Mouse (Mus musculus): ENCODE data around the gene Creb3l2. TPM values are rescaled to one million over a fixed set of nuclear protein-coding genes. Genes with fewer than 3 reads are reported as not detected.
A peak's percentile ranks its signal among the peaks of the same experiment; 100 is the strongest.

Creb3l2 gene
- polyA plus RNA-seq, 1 experiment from 2014 or later: 20.8 TPM

- Histone ChIP-seq H3K36me3 (ENCODE audit: insufficient read depth, low read length) (no peaks in the 10 kb centered on the region), H3K4me3 (replicated peaks; ENCODE audit: low read depth, low read length) (no peak overlapping the region), H3K27me3 (ENCODE audit: insufficient read depth, low read length) (no peaks in the 10 kb centered on the region), H3K4me2 (ENCODE audit: low read length) (peak overlapping the region; percentile 78), H3K4me1 (replicated peaks; ENCODE audit: insufficient read depth, low read length) (peaks cover 30% of the 10 kb centered on the region), H3K27ac (no peak overlapping the region), H3K9ac (ENCODE audit: low read depth, low read length) (no peak overlapping the region), H3K9me3 (replicated peaks; ENCODE audit: low read length) (no peaks in the 10 kb centered on the region)
- 85% methylated on average over 3 of the region's 3 CpGs for WGBS
- DNase-seq (ENCODE audit: low spot score) (no peak), ATAC-seq (replicated peaks; ENCODE audit: low FRiP score, low read depth) (no peak)
- TF ChIP-seq CTCF (IDR thresholded peaks at IDR 0.05; ENCODE audit: low read depth): no peak
Observed at GRCm38 (mm10) chr6:37438510-37438909, 3.4 kb downstream of the Creb3l2 start.

GRCm38 (mm10) chr6:37437086-37437485 lies 4.9 kb downstream of the Creb3l2 start:
- no peak for DNase-seq (ENCODE audit: low spot score)
- Histone ChIP-seq H3K27me3 (ENCODE audit: insufficient read depth, low read length) (no peaks in the 10 kb centered on the region), H3K27ac (peak overlapping the region; percentile 13; the same call in 1 of the 2 replicates), H3K4me1 (replicated peaks; ENCODE audit: insufficient read depth, low read length) (peaks cover 30% of the 10 kb centered on the region), H3K9ac (ENCODE audit: low read depth, low read length) (no peak overlapping the region), H3K36me3 (ENCODE audit: insufficient read depth, low read length) (no peaks in the 10 kb centered on the region), H3K4me3 (replicated peaks; ENCODE audit: low read depth, low read length) (no peak overlapping the region), H3K9me3 (replicated peaks; ENCODE audit: low read length) (no peaks in the 10 kb centered on the region), H3K4me2 (ENCODE audit: low read length) (peak overlapping the region; percentile 78; the same call in 1 of the 2 replicates)
- 77% methylated on average over 13 of the region's 13 CpGs for WGBS
- TF ChIP-seq CTCF (IDR thresholded peaks at IDR 0.05; ENCODE audit: low read depth): no peak
- ATAC-seq (replicated peaks; ENCODE audit: low FRiP score, low read depth): no peak

- ATAC-seq (replicated peaks; ENCODE audit: low FRiP score, low read depth) (no peak), DNase-seq (ENCODE audit: low spot score) (no peak)
- H3K9me3 ChIP-seq (replicated peaks; ENCODE audit: low read length): no peaks in the 10 kb centered on the region
- TF ChIP-seq CTCF (IDR thresholded peaks at IDR 0.05; ENCODE audit: low read depth): no peak
- no peaks in the 10 kb centered on the region for H3K27me3 ChIP-seq (ENCODE audit: insufficient read depth, low read length)
- H3K36me3 ChIP-seq (ENCODE audit: insufficient read depth, low read length): no peaks in the 10 kb centered on the region
- H3K4me2 ChIP-seq (ENCODE audit: low read length): no peak overlapping the region
- 70% methylated on average over 6 of the region's 6 CpGs for WGBS
- H3K27ac ChIP-seq: 0 out of 2 replicates have a peak overlapping the region, but pooled peaks have one; percentile 5
- H3K4me1 ChIP-seq (replicated peaks; ENCODE audit: insufficient read depth, low read length): peaks cover 37% of the 10 kb centered on the region
- H3K9ac ChIP-seq (ENCODE audit: low read depth, low read length): no peak overlapping the region
- H3K4me3 ChIP-seq (replicated peaks; ENCODE audit: low read depth, low read length): no peak overlapping the region
Observed at GRCm38 (mm10) chr6:37435391-37435790, 6.6 kb downstream of the Creb3l2 start.

- Histone ChIP-seq H3K9me3 (replicated peaks; ENCODE audit: low read length) (no peaks in the 10 kb centered on the region), H3K4me1 (replicated peaks; ENCODE audit: insufficient read depth, low read length) (peaks cover 56% of the 10 kb centered on the region), H3K27me3 (ENCODE audit: insufficient read depth, low read length) (no peaks in the 10 kb centered on the region), H3K4me3 (replicated peaks; ENCODE audit: low read depth, low read length) (no peak overlapping the region), H3K9ac (ENCODE audit: low read depth, low read length) (no peak overlapping the region; the same call in 1 of the 2 replicates), H3K4me2 (ENCODE audit: low read length) (peak overlapping the region; percentile 46), H3K36me3 (ENCODE audit: insufficient read depth, low read length) (no peaks in the 10 kb centered on the region), H3K27ac (peak overlapping the region; percentile 97)
- no peak for DNase-seq (ENCODE audit: low spot score)
- 72% methylated on average over 3 of the region's 3 CpGs for WGBS
- no peak for TF ChIP-seq CTCF (IDR thresholded peaks at IDR 0.05; ENCODE audit: low read depth)
- no peak; the same call in 1 of the 2 replicates for ATAC-seq (replicated peaks; ENCODE audit: low FRiP score, low read depth)
Observed at GRCm38 (mm10) chr6:37429849-37430470, 12.0 kb downstream of the Creb3l2 start.

GRCm38 (mm10) chr6:37428947-37429346 lies 13.0 kb downstream of the Creb3l2 start:
- no peak overlapping the region for H3K9ac ChIP-seq (ENCODE audit: low read depth, low read length)
- no peaks in the 10 kb centered on the region for H3K9me3 ChIP-seq (replicated peaks; ENCODE audit: low read length)
- H3K4me3 ChIP-seq (replicated peaks; ENCODE audit: low read depth, low read length): no peak overlapping the region
- H3K27ac ChIP-seq: peak overlapping the region; percentile 97
- ATAC-seq (replicated peaks; ENCODE audit: low FRiP score, low read depth) (no peak), DNase-seq (ENCODE audit: low spot score) (no peak)
- TF ChIP-seq CTCF (IDR thresholded peaks at IDR 0.05; ENCODE audit: low read depth): no peak
- H3K4me2 ChIP-seq (ENCODE audit: low read length): no peak overlapping the region
- no peaks in the 10 kb centered on the region for H3K27me3 ChIP-seq (ENCODE audit: insufficient read depth, low read length)
- H3K4me1 ChIP-seq (replicated peaks; ENCODE audit: insufficient read depth, low read length): peaks cover 61% of the 10 kb centered on the region
- H3K36me3 ChIP-seq (ENCODE audit: insufficient read depth, low read length): no peaks in the 10 kb centered on the region
- WGBS: 69% methylated on average over 8 of the region's 8 CpGs

- DNase-seq (ENCODE audit: low spot score): no peak
- no peak for TF ChIP-seq CTCF (IDR thresholded peaks at IDR 0.05; ENCODE audit: low read depth)
- no peaks in the 10 kb centered on the region for H3K27me3 ChIP-seq (ENCODE audit: insufficient read depth, low read length)
- no peak for ATAC-seq (replicated peaks; ENCODE audit: low FRiP score, low read depth)
- no peak overlapping the region for H3K9ac ChIP-seq (ENCODE audit: low read depth, low read length)
- no peak overlapping the region for H3K4me3 ChIP-seq (replicated peaks; ENCODE audit: low read depth, low read length)
- H3K27ac ChIP-seq: peak overlapping the region; percentile 97
- no peak overlapping the region for H3K4me2 ChIP-seq (ENCODE audit: low read length)
- no peaks in the 10 kb centered on the region for H3K9me3 ChIP-seq (replicated peaks; ENCODE audit: low read length)
- H3K4me1 ChIP-seq (replicated peaks; ENCODE audit: insufficient read depth, low read length): peaks cover 67% of the 10 kb centered on the region
- H3K36me3 ChIP-seq (ENCODE audit: insufficient read depth, low read length): no peaks in the 10 kb centered on the region
- WGBS: 42% methylated on average over 11 of the region's 11 CpGs
Observed at GRCm38 (mm10) chr6:37428044-37428443, 13.9 kb downstream of the Creb3l2 start.

Measured in kidney, postnatal 0 days (tissue).